Mouse (Mus musculus) heart, postnatal 0 days (tissue): ENCODE measurements at regions not wholly inside any gene's neighbourhood (a gene's known extent, or its start where the extent isn't known, plus 50 kb on each side); places are given as distances from the start of the nearest gene placed in this dataset.

Source experiments
- CTCF ChIP-seq: IDR thresholded peaks from 2 replicates; pipeline ENCODE4 v1.5.1; 2016; ENCODE audit warnings: antibody characterized with exemption, control low read depth, low read depth
- EP300 ChIP-seq: IDR thresholded peaks from 2 replicates; pipeline ENCODE4 v1.6.1; 2016; ENCODE audit warnings: antibody characterized with exemption, low read depth

GRCm38 (mm10) chr4:31621205-31621604, 342.7 kb upstream of the Map3k7 start:
- TF ChIP-seq CTCF = no peak
- TF ChIP-seq EP300 = no peak
